Mouse (Mus musculus): ENCODE measurements around the gene 4930402H24Rik. TPM values are rescaled to one million over a fixed set of nuclear protein-coding genes. Genes with fewer than 3 reads are reported as not detected.

Gene 4930402H24Rik
- total and polyA plus RNA-seq, 3 experiments = 6.1 to 6.2 TPM; not detected in 1

DNA sequence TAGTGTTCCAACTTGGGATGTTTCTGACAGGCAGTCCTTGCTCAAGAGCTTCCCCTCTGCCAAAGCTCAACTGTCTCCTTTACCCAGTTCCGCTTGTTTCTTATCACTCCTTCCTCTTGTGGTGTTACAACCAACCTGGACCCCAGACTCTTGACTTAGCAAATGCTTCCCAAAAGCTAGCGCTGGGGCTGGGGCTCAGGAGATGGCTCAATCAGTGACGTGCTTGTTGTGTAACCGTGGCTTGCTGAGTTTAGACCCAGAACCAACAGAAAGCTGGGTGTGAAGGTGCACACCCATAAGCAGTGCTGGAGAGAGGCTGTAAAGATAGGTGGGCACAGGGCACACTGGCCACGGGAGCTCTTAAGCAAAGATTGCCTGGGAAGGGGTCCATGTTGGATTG is 23.8 kb upstream of the 4930402H24Rik start:
- TF ChIP-seq MAX (IDR thresholded peaks at IDR 0.05; ENCODE audit: low read length) (no peak), TBP (IDR thresholded peaks at IDR 0.05; ENCODE audit: low read depth, low read length) (no peak), TAL1 (IDR thresholded peaks at IDR 0.05; ENCODE audit: low read length) (no peak), SIN3A (IDR thresholded peaks at IDR 0.05; ENCODE audit: low read length) (no peak)

DNA sequence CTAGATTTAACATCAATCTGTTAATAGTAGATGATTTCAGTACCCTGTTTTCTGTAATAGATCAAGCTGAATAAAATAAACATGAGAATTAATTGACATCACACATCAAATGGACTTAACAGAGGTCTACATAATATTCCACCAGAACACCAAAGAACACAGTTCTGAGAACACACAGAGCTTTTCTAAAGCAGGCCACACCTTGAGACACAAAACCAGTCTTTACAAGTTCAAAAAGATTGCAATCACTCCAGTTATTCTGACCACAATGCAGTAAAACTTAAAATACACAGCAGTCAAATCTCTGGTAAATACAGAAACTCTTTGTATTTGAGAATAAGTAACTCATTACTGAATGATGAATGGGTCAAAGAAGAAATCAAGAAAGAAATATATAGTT is 22.3 kb upstream of the 4930402H24Rik start:
- H3K79me2 ChIP-seq (ENCODE audit: control insufficient read depth, insufficient read depth, low read length, poor library complexity) = peaks cover 6% of the 10 kb centered on the region; the same call in 1 of the 2 replicates
- no peak for TF ChIP-seq TAL1 (IDR thresholded peaks at IDR 0.05; ENCODE audit: low read length)
- TF ChIP-seq GABPA (IDR thresholded peaks at IDR 0.05; ENCODE audit: low read depth, low read length) = no peak
- TF ChIP-seq ETS1 (IDR thresholded peaks at IDR 0.05; ENCODE audit: low read depth, low read length) = no peak
- no peak for TF ChIP-seq CTCF (IDR thresholded peaks at IDR 0.05 in 2 of 3, conservative IDR thresholded peaks at IDR 0.05 in 1 of 3; ENCODE audit: control insufficient read depth in 1 of 3, insufficient read depth in 1 of 3, low read depth in 2 of 3, low read length in 3 of 3, poor library complexity in 1 of 3, severe bottlenecking in 1 of 3)
- no peak for TF ChIP-seq ZKSCAN1 (IDR thresholded peaks at IDR 0.05; ENCODE audit: low read depth, low read length)
- TF ChIP-seq ZMIZ1 (IDR thresholded peaks at IDR 0.05; ENCODE audit: low read depth, low read length) = no peak
- no peak for TF ChIP-seq ZC3H11A (IDR thresholded peaks at IDR 0.05; ENCODE audit: low read depth, low read length)
- no peak for TF ChIP-seq MAFK (IDR thresholded peaks at IDR 0.05; ENCODE audit: borderline replicate concordance, low read depth, low read length)

More for the DNA sequence above, 23.8 kb upstream of the 4930402H24Rik start:
- Histone ChIP-seq H3K36me3 (ENCODE audit: control insufficient read depth in 1 of 2, insufficient read depth in 2 of 2, low read length in 2 of 2) (peaks cover 0 to 15% of the 10 kb centered on the region in 2 experiments; a peak in 2 of 4 replicates), H3K27me3 (ENCODE audit: control insufficient read depth in 1 of 2, insufficient read depth in 2 of 2, low read length in 2 of 2) (no peaks in the 10 kb centered on the region), H3K4me3 (ENCODE audit: control insufficient read depth in 1 of 2, insufficient read depth in 1 of 2, low read depth in 2 of 2, low read length in 2 of 2) (no peak overlapping the region), H3K79me2 (ENCODE audit: control insufficient read depth, insufficient read depth, low read length, poor library complexity) (peaks cover 6% of the 10 kb centered on the region; the same call in 1 of the 2 replicates), H3K9ac (ENCODE audit: control insufficient read depth, low read depth, low read length, poor library complexity, severe bottlenecking) (no peak overlapping the region), H3K4me1 (ENCODE audit: control insufficient read depth in 1 of 2, insufficient read depth in 2 of 2, low read length in 2 of 2) (peaks cover 10 to 12% of the 10 kb centered on the region in 2 experiments), H3K9me3 (replicated peaks; ENCODE audit: insufficient read depth, low read length) (no peaks in the 10 kb centered on the region), H3K27ac (ENCODE audit: control insufficient read depth, low read depth, low read length) (no peak overlapping the region)
- DNase-seq (ENCODE audit: low read depth, low spot score) = peak; percentile 30

GRCm38 (mm10) chr2:130928031-130928430 is 21.8 kb upstream of the 4930402H24Rik start:
- peaks cover 6% of the 10 kb centered on the region; the same call in 1 of the 2 replicates for H3K79me2 ChIP-seq (ENCODE audit: control insufficient read depth, insufficient read depth, low read length, poor library complexity)
- no peak overlapping the region for H3K9ac ChIP-seq (ENCODE audit: control insufficient read depth, low read depth, low read length, poor library complexity, severe bottlenecking)
- H3K4me3 ChIP-seq (ENCODE audit: control insufficient read depth in 1 of 2, insufficient read depth in 1 of 2, low read depth in 2 of 2, low read length in 2 of 2) = no peak overlapping the region
- peaks cover 0 to 15% of the 10 kb centered on the region in 2 experiments; a peak in 2 of 4 replicates for H3K36me3 ChIP-seq (ENCODE audit: control insufficient read depth in 1 of 2, insufficient read depth in 2 of 2, low read length in 2 of 2)
- no peak for TF ChIP-seq ETS1 (IDR thresholded peaks at IDR 0.05; ENCODE audit: low read depth, low read length)
- no peak for TF ChIP-seq MAZ (IDR thresholded peaks at IDR 0.05; ENCODE audit: low read depth, low read length)
- no peak for TF ChIP-seq MEF2A (IDR thresholded peaks at IDR 0.05; ENCODE audit: extremely low read depth, insufficient replicate concordance, low read depth, low read length, poor library complexity, severe bottlenecking)
- no peak for TF ChIP-seq ZKSCAN1 (IDR thresholded peaks at IDR 0.05; ENCODE audit: low read depth, low read length)
- no peak for TF ChIP-seq RAD21 (IDR thresholded peaks at IDR 0.05; ENCODE audit: low read depth, low read length)
- TF ChIP-seq SIN3A (IDR thresholded peaks at IDR 0.05; ENCODE audit: low read length) = no peak
- TF ChIP-seq RCOR1 (IDR thresholded peaks at IDR 0.05; ENCODE audit: low read depth, low read length) = no peak
- no peak for TF ChIP-seq ELF1 (IDR thresholded peaks at IDR 0.05; ENCODE audit: low read depth, low read length)
- no peak for TF ChIP-seq SMC3 (IDR thresholded peaks at IDR 0.05; ENCODE audit: low read depth, low read length)
- TF ChIP-seq GABPA (IDR thresholded peaks at IDR 0.05; ENCODE audit: low read depth, low read length) = no peak
- no peak for TF ChIP-seq USF2 (IDR thresholded peaks at IDR 0.05; ENCODE audit: borderline replicate concordance in 1 of 2, insufficient read depth in 1 of 2, low read depth in 1 of 2, low read length in 2 of 2)
- TF ChIP-seq UBTF (IDR thresholded peaks at IDR 0.05; ENCODE audit: borderline replicate concordance, insufficient read depth, low read depth, low read length) = no peak
- no peak for TF ChIP-seq MAX (IDR thresholded peaks at IDR 0.05; ENCODE audit: low read length)
- TF ChIP-seq TCF12 (IDR thresholded peaks at IDR 0.05; ENCODE audit: low read depth, low read length) = no peak
- no peak for TF ChIP-seq MAFK (IDR thresholded peaks at IDR 0.05; ENCODE audit: borderline replicate concordance, low read depth, low read length)
- TF ChIP-seq GATA1 (IDR thresholded peaks at IDR 0.05; ENCODE audit: low read depth, low read length) = no peak
- no peak overlapping the region for H3K27ac ChIP-seq (ENCODE audit: control insufficient read depth, low read depth, low read length)
- H3K9me3 ChIP-seq (replicated peaks; ENCODE audit: insufficient read depth, low read length) = no peaks in the 10 kb centered on the region
- H3K27me3 ChIP-seq (ENCODE audit: control insufficient read depth in 1 of 2, insufficient read depth in 2 of 2, low read length in 2 of 2) = no peaks in the 10 kb centered on the region
- no peak for DNase-seq (ENCODE audit: low read depth, low spot score)
- H3K4me1 ChIP-seq (ENCODE audit: control insufficient read depth in 1 of 2, insufficient read depth in 2 of 2, low read length in 2 of 2) = peaks cover 10 to 12% of the 10 kb centered on the region in 2 experiments

More for the DNA sequence above, 22.3 kb upstream of the 4930402H24Rik start:
- peaks cover 0 to 15% of the 10 kb centered on the region in 2 experiments; a peak in 2 of 4 replicates for H3K36me3 ChIP-seq (ENCODE audit: control insufficient read depth in 1 of 2, insufficient read depth in 2 of 2, low read length in 2 of 2)
- no peaks in the 10 kb centered on the region for H3K9me3 ChIP-seq (replicated peaks; ENCODE audit: insufficient read depth, low read length)
- H3K9ac ChIP-seq (ENCODE audit: control insufficient read depth, low read depth, low read length, poor library complexity, severe bottlenecking) = no peak overlapping the region
- no peak overlapping the region for H3K4me3 ChIP-seq (ENCODE audit: control insufficient read depth in 1 of 2, insufficient read depth in 1 of 2, low read depth in 2 of 2, low read length in 2 of 2)
- no peaks in the 10 kb centered on the region for H3K27me3 ChIP-seq (ENCODE audit: control insufficient read depth in 1 of 2, insufficient read depth in 2 of 2, low read length in 2 of 2)
- no peak overlapping the region for H3K27ac ChIP-seq (ENCODE audit: control insufficient read depth, low read depth, low read length)
- no peak for DNase-seq (ENCODE audit: low read depth, low spot score)
- H3K4me1 ChIP-seq (ENCODE audit: control insufficient read depth in 1 of 2, insufficient read depth in 2 of 2, low read length in 2 of 2) = peaks cover 10 to 12% of the 10 kb centered on the region in 2 experiments
